Mouse (Mus musculus) limb, embryonic 10.5 days (tissue): Measurements from ENCODE around the gene Tmem232. TPM values are rescaled to one million over a fixed set of nuclear protein-coding genes. Genes with fewer than 3 reads are reported as not detected.
"Not testable (repeated sequence)": the region's sequence is repeated elsewhere in the genome, so short reads cannot be mapped to it uniquely, and the experiment has no call there.

ENCODE experiments used
- DNase-seq: peaks from one replicate; pipeline ENCODE4 v3.0.0-alpha.2; 2017; ENCODE audit warnings: low spot score
- H3K27ac ChIP-seq: fragments of 300-500 bp; sonication (generic); 2 replicates; pipeline ENCODE4 v1.5.1; 2016; ENCODE audit warnings: mild to moderate bottlenecking
- H3K27me3 ChIP-seq: fragments of 300-500 bp; sonication (generic); 2 replicates; pipeline ENCODE4 v1.6.1; 2016; ENCODE audit warnings: low read depth, mild to moderate bottlenecking; ENCODE audit not compliant: poor library complexity, severe bottlenecking
- H3K36me3 ChIP-seq: fragments of 300-500 bp; sonication (generic); 2 replicates; pipeline ENCODE4 v1.6.1; 2016; ENCODE audit warnings: mild to moderate bottlenecking, moderate library complexity
- H3K4me1 ChIP-seq: fragments of 300-500 bp; sonication (generic); 2 replicates; pipeline ENCODE4 v1.6.1; 2016
- H3K4me3 ChIP-seq: fragments of 300-500 bp; sonication (generic); 2 replicates; pipeline ENCODE4 v1.5.1; 2016; ENCODE audit warnings: mild to moderate bottlenecking, moderate library complexity
- H3K9me3 ChIP-seq: fragments of 300-500 bp; sonication (generic); replicated peaks from 2 replicates; pipeline ENCODE4 v1.6.1; 2016; ENCODE audit warnings: mild to moderate bottlenecking
- WGBS: fragments of 180-500 bp; shearing (Covaris S2); methylation state at CpG from one replicate; pipeline ENCODE4 v1.1.7; 2016; 5-methylcytosine and 5-hydroxymethylcytosine counted together
- microRNA-seq: library from miRNA; unstranded; fragments of <30 nt; microRNA quantifications from one replicate; pipeline ENCODE4, GENCODE M21; 2017
- polyA plus RNA-seq: library from polyadenylated mRNA; unstranded; fragments of >200 nt; fragmentation: Nextera tagmentation; extraction: Ambion mirVana; gene quantifications from 2 replicates; pipeline ENCODE4 v1.2.1, GENCODE M21; 2016

Gene Tmem232
- polyA plus RNA-seq, 1 experiment from 2014 or later, result 0.13 TPM

GRCm38 (mm10) chr17:65320623-65321022, 220.0 kb downstream of the Tmem232 start:
- Histone ChIP-seq H3K4me1 (no peaks in the 10 kb centered on the region), H3K27ac (no peak overlapping the region), H3K9me3 (no peaks in the 10 kb centered on the region), H3K27me3 (no peaks in the 10 kb centered on the region), H3K36me3 (no peaks in the 10 kb centered on the region), H3K4me3 (no peak overlapping the region)
- 89% methylated on average over 6 of the region's 6 CpGs for WGBS
- no peak for DNase-seq

GRCm38 (mm10) chr17:65299946-65300345, 240.6 kb downstream of the Tmem232 start:
- DNase-seq, result no peak
- no peaks in the 10 kb centered on the region for H3K9me3 ChIP-seq
- no peaks in the 10 kb centered on the region for H3K27me3 ChIP-seq
- no peak overlapping the region for H3K27ac ChIP-seq
- no peaks in the 10 kb centered on the region for H3K4me1 ChIP-seq
- no peak overlapping the region for H3K4me3 ChIP-seq
- H3K36me3 ChIP-seq, result no peaks in the 10 kb centered on the region

GRCm38 (mm10) chr17:65297831-65298230, 242.8 kb downstream of the Tmem232 start:
- DNase-seq, result no peak

GRCm38 (mm10) chr17:65252160-65252559, 288.4 kb downstream of the Tmem232 start:
- Histone ChIP-seq H3K27ac (no peak overlapping the region), H3K36me3 (no peaks in the 10 kb centered on the region), H3K9me3 (no peaks in the 10 kb centered on the region; the same call in 1 of the 2 replicates), H3K27me3 (no peaks in the 10 kb centered on the region), H3K4me1 (no peaks in the 10 kb centered on the region), H3K4me3 (no peak overlapping the region)
- 74% methylated on average over 2 of the region's 2 CpGs for WGBS
- no peak for DNase-seq

More at GRCm38 (mm10) chr17:65297831-65298230, 242.8 kb downstream of the Tmem232 start:
- 87% methylated on average over 5 of the region's 5 CpGs for WGBS
- Histone ChIP-seq H3K4me1 (no peaks in the 10 kb centered on the region), H3K27me3 (no peaks in the 10 kb centered on the region), H3K36me3 (no peaks in the 10 kb centered on the region), H3K4me3 (no peak overlapping the region), H3K9me3 (no peaks in the 10 kb centered on the region), H3K27ac (no peak overlapping the region)

- Histone ChIP-seq H3K36me3 (no peaks in the 10 kb centered on the region), H3K27me3 (no peaks in the 10 kb centered on the region), H3K9me3 (no peaks in the 10 kb centered on the region; the same call in 1 of the 2 replicates), H3K4me3 (no peak overlapping the region), H3K4me1 (no peaks in the 10 kb centered on the region), H3K27ac (no peak overlapping the region)
- WGBS, result 93% methylated on average over 8 of the region's 8 CpGs
- DNase-seq, result no peak
Measured at GRCm38 (mm10) chr17:65250261-65250660, 290.3 kb downstream of the Tmem232 start.

GRCm38 (mm10) chr17:65243716-65244115, 296.9 kb downstream of the Tmem232 start:
- H3K27me3 ChIP-seq, result no peaks in the 10 kb centered on the region
- H3K4me1 ChIP-seq, result no peaks in the 10 kb centered on the region
- no peaks in the 10 kb centered on the region for H3K36me3 ChIP-seq
- H3K9me3 ChIP-seq, result no peaks in the 10 kb centered on the region; the same call in 1 of the 2 replicates
- no peak overlapping the region for H3K27ac ChIP-seq
- no peak overlapping the region for H3K4me3 ChIP-seq
- no peak for DNase-seq
- 94% methylated on average over 5 of the region's 5 CpGs for WGBS

- no peak for DNase-seq
- 0 out of 2 replicates have a peak, but pooled peaks cover 2% of the 10 kb centered on the region for H3K4me1 ChIP-seq
- no peaks in the 10 kb centered on the region for H3K36me3 ChIP-seq
- H3K27me3 ChIP-seq, result no peaks in the 10 kb centered on the region
- H3K9me3 ChIP-seq, result no peaks in the 10 kb centered on the region
- WGBS, result 85% methylated on average over 6 of the region's 6 CpGs
- H3K4me3 ChIP-seq, result no peak overlapping the region
- no peak overlapping the region for H3K27ac ChIP-seq
Measured at GRCm38 (mm10) chr17:65225347-65225916, 315.1 kb downstream of the Tmem232 start.

GRCm38 (mm10) chr17:65221687-65222086, 318.9 kb downstream of the Tmem232 start:
- H3K27ac ChIP-seq, H3K27me3 ChIP-seq, H3K4me1 ChIP-seq, H3K4me3 ChIP-seq, DNase-seq, H3K36me3 ChIP-seq, H3K9me3 ChIP-seq: not testable (repeated sequence)
- WGBS, result 96% methylated on average over 6 of the region's 6 CpGs

Small RNA genes lying within 50 kb of the gene (microRNA-seq; reads per million reads assigned to microRNA genes)
- gene Gm25731, result not detected

Other genes starting within 250 kb of the Tmem232 start
- gene Vapa, start 72.8 kb upstream of the Tmem232 start, polyA plus RNA-seq, result 165 TPM in 2 replicates
- not detected in 2 replicates for gene Txndc2, start 101.4 kb upstream of the Tmem232 start, polyA plus RNA-seq
- gene Rab31, start 232.0 kb upstream of the Tmem232 start, polyA plus RNA-seq, result 51.7 and 52.3 TPM in 2 replicates
- 65.1 and 67.5 TPM in 2 replicates for gene Ppp4r1, start 241.8 kb upstream of the Tmem232 start, polyA plus RNA-seq